ENCODE assay signal across 12 mouse cellular contexts in the genomic region with DNA sequence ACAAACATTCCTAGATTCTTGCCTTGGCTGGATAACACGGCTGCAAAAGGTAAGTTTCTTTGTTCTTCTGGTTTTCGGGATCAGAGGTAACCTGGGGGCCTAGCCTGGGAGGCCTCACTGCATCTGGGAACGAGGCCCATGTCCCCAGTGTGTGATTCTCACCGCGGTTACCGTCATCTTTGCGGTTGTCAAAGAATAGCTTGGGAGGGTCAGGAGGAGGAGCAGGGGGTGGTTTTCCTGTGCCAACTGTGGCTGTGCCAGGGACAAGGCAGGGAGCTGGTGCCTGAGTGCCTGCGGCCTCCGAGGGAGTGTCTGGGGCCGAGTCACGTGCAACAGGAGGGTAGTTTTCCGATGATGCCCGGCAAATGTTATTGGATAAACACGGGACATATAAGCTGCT.
A peak's percentile ranks its signal among the peaks of the same experiment; 100 is the strongest.
DNase-seq lines count a peak whose midpoint lies in the region; ATAC-seq and TF ChIP-seq lines count a peak whose summit lies in the region.
"Had no signal": no experiment of that assay in that cellular context is flagged by ENCODE, and none has a peak within 500 bp of the region (broad histone marks: within the 10 kb centered on the region; RNA-seq: fewer than 3 reads in every experiment).

No protein-coding gene starts in this region.

- H3K4me1 ChIP-seq in forebrain, postnatal 0 days (ENCODE audit: insufficient read depth), result peaks cover 5% of the 10 kb centered on the region; the same call in 1 of the 2 replicates
- H3K4me1 ChIP-seq in forebrain, embryonic 10.5 days, result 0 out of 2 replicates have a peak, but pooled peaks cover 2% of the 10 kb centered on the region
- peaks cover 7% of the 10 kb centered on the region for H3K4me1 ChIP-seq in heart, adult 2 months (ENCODE audit: control insufficient read depth, insufficient read depth, low read length)

- peak; percentile 57 for TF ChIP-seq POLR2A in heart, adult 2 months (IDR thresholded peaks at IDR 0.05; ENCODE audit: insufficient read depth, low read depth, low read length)

- ATAC-seq in forebrain, postnatal 0 days, result peak; percentile 30; the same call in 1 of the 2 replicates
- ATAC-seq: midbrain, embryonic 16.5 days had no signal

- H3K27me3 ChIP-seq in forebrain, postnatal 0 days (ENCODE audit: insufficient read depth, low read length), result no peaks in the 10 kb centered on the region
- no peaks in the 10 kb centered on the region for H3K27me3 ChIP-seq in forebrain, embryonic 10.5 days (ENCODE audit: poor library complexity, severe bottlenecking)
- H3K27me3 ChIP-seq in heart, adult 2 months (ENCODE audit: control insufficient read depth, insufficient read depth, low read length), result no peaks in the 10 kb centered on the region
- H3K27me3 ChIP-seq: limb, embryonic 13.5 days; lung, embryonic 15.5 days had no signal

- H3K27ac ChIP-seq in forebrain, postnatal 0 days (ENCODE audit: low read depth, low read length), result no peak overlapping the region
- no peak overlapping the region for H3K27ac ChIP-seq in forebrain, embryonic 10.5 days
- peak overlapping the region; percentile 91 for H3K27ac ChIP-seq in gastrocnemius, adult 2 months
- H3K27ac ChIP-seq in heart, adult 2 months, result peak overlapping the region; percentile 89
- H3K27ac ChIP-seq: limb, embryonic 13.5 days; lung, embryonic 15.5 days had no signal

- TF ChIP-seq EP300 in heart, adult 2 months (IDR thresholded peaks at IDR 0.05; ENCODE audit: insufficient read depth, low read depth, low read length), result peak; percentile 87

- peaks cover 19% of the 10 kb centered on the region for H3K36me3 ChIP-seq in forebrain, postnatal 0 days (ENCODE audit: insufficient read depth)
- H3K36me3 ChIP-seq in forebrain, embryonic 10.5 days (replicated peaks), result no peaks in the 10 kb centered on the region; the same call in 1 of the 2 replicates
- H3K36me3 ChIP-seq in heart, adult 2 months (ENCODE audit: control insufficient read depth, insufficient read depth, low read length), result peaks cover 41% of the 10 kb centered on the region
- H3K36me3 ChIP-seq: lung, embryonic 15.5 days had no signal

- no peak overlapping the region for H3K4me2 ChIP-seq in forebrain, postnatal 0 days (ENCODE audit: low read depth)
- H3K4me2 ChIP-seq: limb, embryonic 13.5 days; lung, embryonic 15.5 days had no signal

- no peak for TF ChIP-seq CTCF in forebrain, postnatal 0 days (IDR thresholded peaks at IDR 0.05; ENCODE audit: low read depth)
- no peak for TF ChIP-seq CTCF in gastrocnemius, adult 2 months (IDR thresholded peaks at IDR 0.05)
- no peak for TF ChIP-seq CTCF in heart, adult 2 months (IDR thresholded peaks at IDR 0.05)

- no peaks in the 10 kb centered on the region for H3K9me3 ChIP-seq in forebrain, postnatal 0 days (ENCODE audit: low read length)
- H3K9me3 ChIP-seq in forebrain, embryonic 10.5 days, result no peaks in the 10 kb centered on the region
- H3K9me3 ChIP-seq: limb, embryonic 13.5 days; lung, embryonic 15.5 days had no signal

- no peak overlapping the region for H3K4me3 ChIP-seq in forebrain, postnatal 0 days (ENCODE audit: low read depth, low read length)
- H3K4me3 ChIP-seq in forebrain, embryonic 10.5 days, result no peak overlapping the region
- H3K4me3 ChIP-seq in gastrocnemius, adult 2 months, result peak overlapping the region; percentile 66
- peak overlapping the region; percentile 44 for H3K4me3 ChIP-seq in heart, adult 2 months
- H3K4me3 ChIP-seq: limb, embryonic 13.5 days; lung, embryonic 15.5 days had no signal

- no peak for DNase-seq in forebrain, postnatal 0 days
- no peak for DNase-seq in forebrain, embryonic 10.5 days (ENCODE audit: extremely low spot score, low spot score)
- DNase-seq in gastrocnemius, adult 2 months, result peak; percentile 88
- DNase-seq in heart, adult 2 months, result peak; percentile 71 to 84
- DNase-seq in heart, postnatal 36 days, result peak; percentile 58 to 68
- no peak for DNase-seq in left cerebral cortex, adult 8-10 months (ENCODE audit: low spot score in 2 of 2)
- DNase-seq in spleen, postnatal 14 days (ENCODE audit: low spot score in 2 of 2), result no peak
- DNase-seq: kidney, adult 11 months; retina, postnatal 1 day had no signal

- no peaks in the 10 kb centered on the region for H3K79me2 ChIP-seq in heart, adult 2 months (replicated peaks; ENCODE audit: control insufficient read depth, insufficient read depth, low read length)

- H3K9ac ChIP-seq in forebrain, postnatal 0 days, result no peak overlapping the region
- peak overlapping the region; percentile 54 for H3K9ac ChIP-seq in heart, adult 2 months (ENCODE audit: low read depth, low read length)
- H3K9ac ChIP-seq: limb, embryonic 13.5 days; lung, embryonic 15.5 days had no signal

- intact Hi-C loops in gastrocnemius, adult 2 months (cut with DNase I), result loop anchor here (2.0 kb wide), 1 partner anchor 55 kb away; no protein-coding TSS in a partner anchor
- intact Hi-C loops in heart, adult 2 months (cut with DNase I), result no loop called here
- intact Hi-C loops in heart, postnatal 36 days (cut with DNase I), result no loop called here

- 54% methylated on average over 14 of the region's 14 CpGs for WGBS in forebrain, postnatal 0 days
- 90% methylated on average over 14 of the region's 14 CpGs for WGBS in forebrain, embryonic 10.5 days
- WGBS in heart, adult 2 months, result 56% methylated on average over 14 of the region's 14 CpGs

Comparison
In these comparisons a context has a peak if more than half of its experiments do, and no peak if none do; other contexts are left out.
1. DNase-seq: peak in gastrocnemius, adult 2 months (single experiment), heart, adult 2 months (2 of 2) and heart, postnatal 36 days (2 of 2); none in forebrain, postnatal 0 days (single experiment), forebrain, embryonic 10.5 days (single experiment), left cerebral cortex, adult 8-10 months (0 of 2) and spleen, postnatal 14 days (0 of 2).
2. H3K27ac ChIP-seq: peak in gastrocnemius, adult 2 months (single experiment) and heart, adult 2 months (single experiment); none in forebrain, postnatal 0 days (single experiment) and forebrain, embryonic 10.5 days (single experiment).
3. H3K4me3 ChIP-seq: peak in gastrocnemius, adult 2 months (single experiment) and heart, adult 2 months (single experiment); none in forebrain, postnatal 0 days (single experiment) and forebrain, embryonic 10.5 days (single experiment).